Mouse (Mus musculus): ENCODE measurements around the gene Ascc1.

Gene Ascc1

DNA sequence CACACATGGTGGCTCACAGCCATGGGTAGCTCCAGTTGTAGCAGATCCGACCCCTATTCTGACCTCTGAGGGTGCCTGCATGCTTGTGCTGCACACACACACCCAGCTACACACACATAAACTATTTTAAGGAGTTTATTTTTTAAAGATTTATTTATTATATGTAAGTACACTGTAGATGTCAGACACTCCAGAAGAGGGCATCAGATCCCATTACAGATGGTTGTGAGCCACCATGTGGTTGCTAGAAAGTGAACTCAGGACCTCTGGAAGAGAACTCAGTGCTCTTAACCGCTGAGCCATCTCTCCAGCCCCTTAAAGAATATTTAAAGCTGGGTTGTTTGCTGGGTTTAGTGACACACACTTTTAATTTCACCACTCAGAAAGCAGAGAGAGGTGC is 16.7 kb downstream of the Ascc1 start:
- DNase-seq (ENCODE audit: extremely low spot score): no peak

GRCm38 (mm10) chr10:60023751-60024150 is 21.1 kb downstream of the Ascc1 start:
- no peak for DNase-seq (ENCODE audit: extremely low spot score)

DNA sequence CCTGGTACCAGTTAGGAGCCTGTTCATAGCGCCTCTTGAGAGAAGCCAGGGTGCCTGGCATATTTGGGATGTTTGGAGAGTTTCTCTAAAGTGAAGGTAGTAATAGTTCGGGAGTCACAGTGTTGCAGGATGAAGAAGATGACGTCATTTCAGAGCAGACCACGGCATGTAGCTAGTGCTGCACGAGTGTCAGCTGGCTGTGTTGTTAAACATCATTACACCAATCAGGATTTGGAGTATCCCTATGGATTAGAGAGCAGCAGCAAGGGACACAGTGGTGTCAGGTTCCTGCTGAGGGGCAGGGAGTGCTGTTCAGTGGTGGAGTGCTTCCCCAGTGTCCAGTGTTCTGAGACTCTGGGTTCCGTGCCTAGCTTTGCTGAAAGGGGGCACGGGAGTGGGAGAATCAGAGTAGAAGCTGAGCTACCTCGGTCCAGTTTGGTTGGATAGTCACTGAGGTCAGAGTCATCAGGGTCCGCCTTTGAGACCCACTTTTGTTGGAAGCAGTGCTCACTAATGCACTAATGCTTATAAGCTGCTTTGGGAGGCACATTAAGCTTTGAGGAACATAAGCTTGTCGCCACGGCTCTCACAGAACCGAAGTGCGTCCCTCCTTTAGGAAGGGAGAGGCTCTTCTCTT is 24.3 kb downstream of the Ascc1 start:
- DNase-seq (ENCODE audit: extremely low spot score): no peak

GRCm38 (mm10) chr10:60027619-60028084 is 25.0 kb downstream of the Ascc1 start:
- DNase-seq (ENCODE audit: extremely low spot score): no peak

DNA sequence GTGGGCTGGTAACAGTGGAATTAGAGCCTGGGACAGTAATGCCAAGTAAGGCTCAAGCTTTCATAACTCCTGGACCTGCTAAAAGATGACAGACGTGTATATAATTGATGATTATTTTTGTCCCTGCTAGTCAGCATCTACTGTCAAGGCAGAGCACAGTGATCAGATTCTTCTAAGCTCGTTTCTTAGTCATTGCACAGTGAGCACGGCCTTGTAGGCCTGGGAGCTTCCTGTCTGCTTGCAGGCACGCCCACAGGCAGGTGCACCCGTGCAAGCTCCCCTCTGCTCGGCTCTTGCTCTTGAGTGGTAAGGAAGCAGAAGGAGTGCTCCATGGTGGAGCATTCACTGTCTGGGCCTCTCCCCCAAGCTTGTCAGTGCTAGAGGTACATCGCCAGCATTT is 25.6 kb downstream of the Ascc1 start:
- DNase-seq (ENCODE audit: extremely low spot score): no peak

DNA sequence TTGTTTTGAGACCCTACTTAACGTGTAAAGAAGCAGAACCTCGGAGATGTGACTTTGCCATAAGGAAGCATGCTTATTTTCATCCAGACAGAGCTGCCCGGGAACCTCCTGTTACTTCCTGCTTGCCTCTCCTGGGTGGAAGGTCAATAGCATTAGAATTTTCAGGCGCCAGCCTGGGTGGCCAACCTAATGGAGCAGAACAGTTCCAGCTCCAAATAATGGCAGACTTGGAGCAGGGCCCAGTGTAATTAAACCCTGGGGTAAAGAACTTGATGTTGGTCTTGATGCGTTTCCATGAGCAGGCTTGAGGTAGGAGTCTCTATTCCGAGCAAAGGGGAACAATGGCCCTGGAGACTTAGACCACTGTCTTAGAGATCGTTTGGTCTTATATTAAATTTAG is 26.4 kb downstream of the Ascc1 start:
- DNase-seq (ENCODE audit: extremely low spot score): no peak

- DNase-seq (ENCODE audit: extremely low spot score): no peak
Observed at GRCm38 (mm10) chr10:60029387-60029786, 26.8 kb downstream of the Ascc1 start.

- DNase-seq (ENCODE audit: extremely low spot score): no peak
Observed at GRCm38 (mm10) chr10:60031562-60031961, 29.0 kb downstream of the Ascc1 start.

GRCm38 (mm10) chr10:60031985-60032384 is 29.4 kb downstream of the Ascc1 start:
- DNase-seq (ENCODE audit: extremely low spot score): no peak

- DNase-seq (ENCODE audit: extremely low spot score): no peak
Observed at GRCm38 (mm10) chr10:60032622-60033021, 30.0 kb downstream of the Ascc1 start.

- no peak for DNase-seq (ENCODE audit: extremely low spot score)
Observed at GRCm38 (mm10) chr10:60033064-60033463, 30.5 kb downstream of the Ascc1 start.

- DNase-seq (ENCODE audit: extremely low spot score): no peak
Observed at GRCm38 (mm10) chr10:60034621-60035020, 32.0 kb downstream of the Ascc1 start.

DNA sequence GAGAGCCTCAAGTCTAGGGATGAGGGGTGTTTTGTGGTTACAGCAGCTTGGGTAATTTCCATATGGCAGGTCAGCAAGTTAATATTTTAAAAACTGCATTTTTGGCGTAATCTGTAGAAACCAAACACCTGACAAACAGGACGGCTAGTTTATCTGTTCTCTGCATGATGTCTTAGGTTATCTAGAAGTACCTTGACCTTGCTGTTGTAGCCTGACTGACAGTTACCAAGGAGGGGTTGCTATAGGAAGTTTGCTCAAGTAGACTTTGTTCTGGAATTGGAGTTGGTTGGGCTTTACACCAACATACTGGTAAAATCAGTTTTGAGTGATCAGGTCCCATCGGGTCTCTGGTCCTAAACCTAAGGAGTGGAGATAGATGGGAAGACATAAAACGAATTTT is 33.1 kb downstream of the Ascc1 start:
- no peak for DNase-seq (ENCODE audit: extremely low spot score)

DNA sequence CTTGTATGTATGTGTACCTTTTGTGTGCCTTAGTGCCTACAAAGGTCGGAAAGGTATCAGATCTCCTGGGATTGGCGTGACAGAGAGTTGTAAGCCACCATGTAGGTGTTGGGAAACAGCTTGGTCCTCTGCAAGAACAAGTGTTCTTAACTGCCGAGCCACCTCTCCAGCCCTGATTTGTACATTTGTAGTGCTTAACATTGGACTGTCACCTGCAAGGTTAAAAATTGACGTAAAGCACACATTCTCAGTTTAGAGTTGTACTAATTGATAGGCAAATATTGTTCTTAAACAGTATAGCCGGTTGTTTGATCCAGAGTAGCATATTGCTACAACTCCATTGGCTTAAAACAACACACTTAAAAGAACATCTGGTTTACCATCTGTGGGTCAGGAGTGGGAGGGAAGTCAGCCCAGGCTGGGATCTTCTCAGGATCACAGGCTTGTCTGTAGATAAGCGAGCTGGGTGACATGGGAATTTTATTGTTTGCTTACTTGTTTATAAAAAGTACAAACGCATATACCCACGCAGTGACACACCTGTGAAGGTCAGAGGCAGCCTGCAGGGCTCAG is 39.8 kb downstream of the Ascc1 start:
- no peak for DNase-seq (ENCODE audit: extremely low spot score)

GRCm38 (mm10) chr10:60046696-60047095 is 44.1 kb downstream of the Ascc1 start:
- DNase-seq (ENCODE audit: extremely low spot score): no peak

DNA sequence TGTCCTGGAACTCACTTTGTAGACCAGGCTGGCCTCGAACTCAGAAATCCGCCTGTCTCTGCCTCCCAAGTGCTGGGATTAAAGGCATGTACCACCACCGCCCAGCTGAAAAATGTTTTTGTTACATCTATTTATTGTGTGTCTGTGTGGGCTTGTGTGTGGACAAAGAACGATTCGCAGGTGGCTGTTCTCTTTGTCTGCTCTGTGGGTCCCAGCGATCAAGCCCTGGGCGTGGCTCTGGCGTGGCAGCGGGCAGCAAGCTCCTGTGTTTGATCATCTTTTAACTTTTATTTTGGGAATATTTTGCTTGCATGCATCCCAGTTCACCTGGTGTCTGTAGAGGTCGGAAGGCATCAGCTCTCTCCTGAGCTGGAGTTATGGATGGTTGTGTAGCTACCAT is 48.0 kb downstream of the Ascc1 start:
- no peak for DNase-seq (ENCODE audit: extremely low spot score)

DNA sequence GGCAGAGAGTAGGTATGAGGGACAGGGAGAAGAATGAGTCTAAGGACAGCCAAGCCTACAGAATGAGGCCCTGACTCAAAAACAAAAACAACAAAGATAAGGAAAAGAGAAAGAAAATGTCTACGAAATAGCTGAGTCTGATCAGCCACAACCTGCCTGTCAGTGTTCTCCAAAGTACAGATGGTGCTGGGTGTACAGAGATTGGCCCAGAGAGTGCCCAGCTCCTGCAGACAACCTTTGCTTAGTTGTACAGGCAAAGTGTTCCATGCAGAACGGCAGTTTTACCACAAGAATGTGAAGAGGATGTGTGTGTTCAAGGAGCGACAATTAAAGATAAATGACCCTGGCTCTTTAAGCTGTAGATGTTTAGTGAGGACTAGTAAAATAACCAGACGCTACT is 50.5 kb downstream of the Ascc1 start:
- no peak for DNase-seq (ENCODE audit: extremely low spot score)

GRCm38 (mm10) chr10:60062173-60062572 is 59.6 kb downstream of the Ascc1 start:
- no peak for DNase-seq (ENCODE audit: extremely low spot score)

DNA sequence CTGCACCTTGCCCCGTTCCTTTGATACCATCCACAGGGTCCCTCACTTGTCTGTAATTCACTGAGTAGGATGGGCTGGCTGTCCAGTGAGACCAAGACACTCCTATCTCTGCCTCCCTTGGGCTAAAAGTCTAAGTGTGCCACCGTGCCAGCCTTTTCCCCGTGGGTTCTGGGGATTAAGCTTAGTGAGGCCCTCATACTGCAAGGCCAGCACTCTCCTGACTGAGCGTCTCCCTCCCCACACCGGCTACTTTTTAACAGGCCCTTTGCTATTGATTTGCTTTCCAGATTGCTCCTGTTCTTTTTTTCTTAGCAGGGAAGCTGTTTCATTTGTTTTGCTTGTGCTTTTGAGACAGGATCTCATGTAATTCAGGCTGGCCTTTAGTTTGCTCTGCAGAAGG is 60.3 kb downstream of the Ascc1 start:
- DNase-seq (ENCODE audit: extremely low spot score): no peak

GRCm38 (mm10) chr10:60066524-60066923 is 63.9 kb downstream of the Ascc1 start:
- DNase-seq (ENCODE audit: extremely low spot score): peak; percentile 22

GRCm38 (mm10) chr10:60075159-60075558 is 72.6 kb downstream of the Ascc1 start:
- no peak for DNase-seq (ENCODE audit: extremely low spot score)

GRCm38 (mm10) chr10:60077226-60077625 is 74.6 kb downstream of the Ascc1 start:
- DNase-seq (ENCODE audit: extremely low spot score): no peak

DNA sequence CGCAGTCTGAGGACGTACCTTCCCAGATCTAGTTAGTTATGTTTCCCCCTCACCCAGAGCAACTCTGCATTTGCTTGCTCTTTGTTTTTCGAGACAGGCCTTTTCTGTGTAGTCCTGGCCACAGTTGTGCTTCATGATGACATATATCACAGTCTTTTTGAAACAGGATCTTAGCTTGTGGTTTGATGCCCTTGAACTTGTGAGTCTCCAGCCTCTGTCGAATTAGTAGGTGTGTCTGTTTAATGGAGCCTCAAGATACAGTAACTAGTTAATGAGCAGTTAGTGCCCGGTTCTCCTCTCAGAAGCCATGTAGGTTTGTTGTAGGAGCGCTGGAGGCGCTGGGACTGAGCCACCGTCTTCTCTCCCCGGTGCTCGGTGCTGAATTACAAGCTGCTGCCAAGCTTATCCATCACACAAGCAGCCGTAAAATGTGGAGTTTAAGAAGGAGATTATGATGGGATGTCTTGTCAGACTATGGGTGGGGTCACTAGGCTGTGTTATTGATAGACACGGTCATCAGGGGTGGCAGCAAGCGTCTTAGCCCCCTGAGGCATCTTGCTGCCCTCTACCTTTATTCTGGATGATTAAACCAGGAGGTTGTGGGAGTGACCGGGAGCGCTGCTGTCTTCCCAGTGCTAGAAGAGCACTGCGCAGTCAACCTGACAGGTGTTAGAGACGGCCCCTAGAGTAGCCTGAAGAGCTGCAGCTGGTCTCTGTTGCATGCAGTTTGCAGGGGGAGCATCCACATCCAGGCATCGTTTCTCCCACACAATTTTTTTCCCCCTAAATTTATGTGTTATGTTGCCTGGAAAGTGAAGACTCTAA is 75.3 kb downstream of the Ascc1 start:
- DNase-seq (ENCODE audit: extremely low spot score): no peak

All from embryo, embryonic 9.5 days (tissue).